Mouse (Mus musculus) kidney, postnatal 25 days (tissue): Measurements from ENCODE around the gene Hoxd1.

Experiments
- DNase-seq, 2 experiments: peaks; one replicate each; pipeline ENCODE4 v3.0.0; 2021; ENCODE audit warnings: mixed read lengths in 2 of 2

Hoxd1 gene

DNA sequence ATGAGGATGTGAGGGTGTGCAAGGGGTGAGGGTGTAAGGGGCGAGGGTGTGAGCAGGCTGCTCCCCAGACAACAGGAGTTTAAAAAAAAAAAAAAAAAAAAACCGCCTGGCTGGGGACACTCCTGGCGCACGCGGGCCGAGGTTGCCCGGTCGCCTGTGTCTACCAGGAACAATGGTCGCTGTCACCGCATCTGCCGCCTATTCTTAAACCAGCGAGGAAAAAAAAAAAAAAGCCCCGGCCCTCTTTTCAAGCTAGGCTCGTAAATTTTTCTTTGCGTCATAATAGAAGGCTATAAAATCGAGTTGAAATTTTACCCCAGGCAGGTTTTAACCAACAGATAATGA lies 29.5 kb upstream of the Hoxd1 start:
- DNase-seq: no peak

DNA sequence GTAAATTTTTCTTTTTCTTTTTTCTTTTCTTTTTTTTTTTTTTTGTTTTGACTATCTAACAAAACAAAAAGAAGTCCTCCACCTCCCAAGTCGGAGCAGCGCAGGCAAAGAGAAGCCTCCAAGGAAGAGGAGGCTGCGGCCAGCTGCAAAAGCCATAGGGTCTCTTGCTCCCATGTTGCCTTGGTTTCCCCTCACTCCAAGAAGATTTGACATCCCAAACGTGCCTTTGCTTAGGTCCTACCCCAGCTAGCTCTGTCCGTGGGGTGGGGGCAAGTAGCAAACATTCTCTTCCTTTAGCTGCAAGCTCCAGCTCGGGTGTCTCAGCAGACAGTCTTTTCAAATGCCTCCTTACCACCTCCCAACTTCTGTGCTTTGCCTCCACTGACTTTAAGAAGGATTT lies 29.0 kb upstream of the Hoxd1 start:
- no peak for DNase-seq

DNA sequence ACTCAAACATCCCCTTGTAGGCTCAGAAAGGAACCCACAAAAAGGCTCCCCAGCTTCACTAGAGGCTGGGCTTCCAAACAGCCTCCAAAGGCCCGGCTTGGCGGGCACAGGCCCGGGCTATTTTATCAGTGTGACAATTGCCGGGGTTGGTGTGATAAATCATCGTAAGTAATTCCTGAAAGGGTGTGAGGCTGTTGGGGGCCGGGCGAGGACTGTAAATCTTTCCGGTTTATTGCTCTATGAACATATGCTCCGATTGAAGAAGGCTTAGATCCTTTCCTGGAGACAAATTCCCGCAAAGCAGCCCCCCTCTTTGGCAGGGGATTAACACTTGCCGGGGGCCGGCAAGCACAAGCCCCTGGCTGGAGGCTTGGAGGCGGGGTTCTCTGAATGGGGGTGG lies 28.3 kb upstream of the Hoxd1 start:
- DNase-seq: no peak

DNA sequence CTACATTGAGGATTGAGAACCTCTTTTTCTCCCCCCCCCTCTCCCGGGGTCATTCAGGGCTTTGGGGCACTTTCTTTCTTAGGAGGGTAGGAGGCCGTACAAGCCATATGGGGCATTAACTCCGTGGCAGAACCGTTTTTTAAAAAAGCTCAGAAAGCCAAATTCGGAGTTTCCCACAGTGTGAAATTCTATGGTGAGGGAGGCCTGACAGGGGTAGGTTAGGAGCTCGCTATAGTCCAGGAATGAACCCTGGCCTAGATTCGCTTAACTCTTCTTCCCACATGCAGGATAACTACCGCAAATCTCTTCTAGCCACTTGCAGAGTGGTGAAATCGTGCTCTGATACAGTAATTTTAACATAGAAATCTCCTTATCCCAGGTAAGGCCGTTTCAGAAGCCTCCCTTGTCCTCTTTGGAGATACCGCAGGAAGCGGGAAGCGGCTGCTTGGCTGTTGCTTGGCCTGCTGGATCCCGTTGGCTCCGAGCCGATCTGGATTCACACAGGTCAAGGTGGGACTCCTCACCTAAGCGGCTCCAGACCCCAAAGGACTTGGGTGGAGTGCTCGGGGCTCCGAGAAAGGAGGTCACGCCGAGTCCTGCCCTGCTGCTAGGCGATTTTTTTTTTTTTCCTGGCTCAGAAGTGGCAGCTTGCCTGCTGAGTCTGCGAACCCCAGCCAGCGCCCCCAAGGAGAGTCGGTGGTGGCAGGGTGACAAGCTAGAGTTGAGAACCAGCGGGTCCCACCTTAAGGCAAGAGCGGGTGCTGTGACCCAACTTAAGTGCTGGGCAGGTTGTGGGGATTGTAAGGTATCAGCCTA lies 27.6 kb upstream of the Hoxd1 start:
- DNase-seq: no peak

DNA sequence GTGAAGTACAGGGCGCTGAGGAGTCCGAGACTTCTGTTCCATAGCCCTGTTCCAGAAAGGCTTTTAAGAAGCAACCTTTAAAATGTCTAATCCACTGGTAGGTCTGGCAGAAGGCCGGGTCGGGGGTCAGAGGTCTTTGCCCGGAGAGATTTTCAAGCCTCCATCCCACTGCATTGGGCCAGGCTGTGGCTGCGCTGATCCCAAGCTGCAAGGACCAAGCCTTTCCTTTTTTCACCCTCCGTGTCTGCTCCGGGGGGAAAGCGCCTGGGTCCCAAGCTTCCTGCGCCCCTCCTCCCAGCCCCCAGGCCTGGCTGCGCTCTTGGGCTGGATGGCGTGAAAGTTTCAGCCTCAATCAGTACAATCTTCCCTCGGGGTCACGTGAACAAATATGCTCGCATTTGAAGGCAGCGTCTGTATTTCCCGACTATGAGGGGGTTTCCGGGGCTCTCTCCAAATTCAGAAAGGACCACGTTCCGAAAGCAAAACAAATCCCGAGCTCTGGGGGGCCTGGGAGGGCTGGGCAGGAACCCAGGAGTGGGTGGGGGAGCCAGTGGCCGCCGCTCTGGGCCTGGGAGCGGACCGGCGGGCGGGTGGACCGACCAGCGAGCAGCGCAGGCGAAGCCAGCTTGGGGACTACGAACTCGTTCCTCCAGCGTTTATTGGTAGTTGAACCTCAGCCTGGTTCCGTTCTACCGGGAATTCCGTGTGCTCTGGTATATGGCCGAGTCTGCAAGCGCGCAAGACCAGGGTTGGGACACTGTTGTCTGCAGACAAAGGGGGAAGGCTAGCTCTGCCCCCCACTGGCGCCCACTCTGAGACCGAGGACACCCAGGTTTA lies 26.7 kb upstream of the Hoxd1 start:
- no peak for DNase-seq

DNA sequence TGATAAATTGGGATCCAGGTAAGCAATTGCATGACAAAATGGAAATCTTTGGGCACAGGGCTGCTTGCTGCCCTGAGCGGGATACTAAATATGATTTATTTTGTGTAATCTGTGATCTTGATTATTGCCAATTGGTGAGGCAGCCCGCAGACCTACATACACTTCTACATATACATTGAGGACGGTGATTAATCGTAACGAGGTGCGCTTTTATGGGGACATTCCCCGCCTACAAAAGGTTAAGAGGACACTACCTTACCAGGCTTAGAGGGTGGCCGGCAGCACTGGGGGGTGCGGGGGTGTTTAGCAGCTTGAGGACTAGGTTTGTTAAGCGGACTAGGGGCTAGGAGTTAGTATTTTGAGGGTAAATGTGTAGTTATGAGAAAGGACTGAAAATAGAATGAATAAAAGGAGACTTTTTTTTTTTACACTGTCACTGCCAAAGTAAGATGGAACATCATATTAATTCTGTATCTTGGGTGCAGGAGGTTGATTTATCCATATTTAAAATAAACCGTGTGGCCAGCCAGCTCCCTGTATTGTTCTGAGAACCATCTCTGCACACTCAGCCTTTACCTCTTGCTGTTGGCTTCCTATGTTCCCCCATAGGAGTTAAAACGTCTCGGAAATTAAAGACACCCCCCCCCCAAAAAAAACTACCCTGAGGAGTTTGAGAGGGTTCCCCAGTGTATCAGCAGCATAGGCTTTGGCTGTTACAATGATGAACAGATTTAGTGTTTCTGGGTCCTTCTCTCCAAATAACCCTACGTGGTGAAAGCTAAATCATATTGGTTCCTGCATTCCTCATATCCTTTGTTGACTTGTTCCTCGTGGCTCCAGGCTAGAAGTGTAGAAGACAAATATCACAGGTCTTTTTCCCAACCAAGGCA lies 25.8 kb upstream of the Hoxd1 start:
- DNase-seq: no peak

DNA sequence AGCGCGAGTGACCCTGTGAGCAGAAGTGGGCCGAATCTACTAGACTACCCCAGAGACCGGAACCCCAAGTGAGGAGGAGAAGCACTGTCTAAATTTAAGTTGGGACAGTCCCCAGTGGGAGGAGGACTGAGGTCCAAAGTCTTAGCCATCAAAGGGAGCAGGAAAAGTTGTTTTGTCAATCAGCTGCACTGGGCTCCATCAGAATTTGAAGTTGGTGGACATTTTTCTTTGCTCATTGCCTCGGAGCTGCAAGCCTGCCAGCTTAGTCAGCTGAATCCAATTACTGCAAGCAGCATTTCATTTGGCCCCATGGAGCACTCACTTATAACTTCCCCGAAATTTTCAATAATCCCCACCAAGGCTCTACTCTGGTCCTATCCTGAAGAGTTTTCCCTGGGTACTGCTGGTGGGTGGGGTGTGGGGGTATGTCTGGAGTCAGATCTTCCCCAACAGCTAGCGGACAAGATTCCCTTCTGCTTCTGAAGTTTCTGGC lies 25.2 kb upstream of the Hoxd1 start:
- DNase-seq: no peak

DNA sequence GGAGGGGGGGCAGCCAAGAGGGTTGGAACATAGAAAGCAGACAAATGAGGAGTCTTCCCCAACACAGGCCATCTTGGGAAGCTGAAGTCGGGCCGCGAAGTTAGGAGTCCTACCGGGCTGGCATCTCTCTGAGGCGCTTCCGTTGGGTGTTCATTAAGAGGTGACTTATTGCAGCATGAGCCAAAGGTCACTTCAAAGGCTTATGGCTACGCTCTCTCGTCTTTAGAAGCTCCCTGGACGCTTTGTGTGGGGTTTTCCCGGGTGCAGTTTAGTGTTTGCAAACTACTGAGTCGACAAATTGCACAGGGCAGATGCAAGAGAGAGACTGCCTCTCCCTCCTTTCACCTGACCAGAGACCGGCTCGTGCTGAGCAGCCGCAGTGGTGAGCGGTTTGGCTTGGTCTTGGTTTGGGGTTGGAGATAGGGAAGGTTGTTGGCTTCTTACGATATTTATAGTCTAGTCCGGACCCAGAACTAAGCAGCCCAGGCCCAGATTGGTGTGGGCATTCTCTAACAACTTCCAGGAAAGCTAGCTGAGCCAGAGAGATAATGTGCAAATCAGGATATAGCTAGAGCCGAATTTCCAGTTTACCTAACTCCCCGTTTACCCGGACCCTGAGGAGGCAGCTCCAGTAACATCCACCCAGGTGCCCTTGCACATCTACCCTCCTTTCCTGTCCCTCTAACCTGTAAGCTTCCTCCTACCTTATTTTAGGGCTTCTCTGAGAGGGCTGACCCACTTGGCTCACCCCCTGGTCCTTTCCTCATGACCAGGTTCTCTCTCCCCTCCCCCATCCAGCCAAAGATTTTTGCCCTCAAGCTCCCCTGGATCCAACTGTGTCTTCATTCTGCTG lies 23.9 kb upstream of the Hoxd1 start:
- peak in 1 of 2 experiments; percentile 50 for DNase-seq

DNA sequence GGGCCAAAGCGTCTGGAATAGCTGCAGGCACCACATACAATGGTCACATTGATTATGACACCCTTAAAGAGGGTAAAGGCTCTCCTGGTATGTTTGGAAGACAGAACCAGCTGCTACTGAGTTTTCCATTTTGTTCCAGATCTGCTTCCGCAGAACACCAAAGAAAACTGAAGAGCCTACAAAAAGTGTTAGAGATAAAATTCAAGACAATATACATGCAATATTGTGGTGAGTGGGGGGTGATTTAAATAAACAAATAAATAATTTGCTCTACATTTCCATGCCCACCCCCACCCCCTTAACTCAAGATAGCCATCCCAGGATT lies 23.3 kb upstream of the Hoxd1 start:
- no peak for DNase-seq

DNA sequence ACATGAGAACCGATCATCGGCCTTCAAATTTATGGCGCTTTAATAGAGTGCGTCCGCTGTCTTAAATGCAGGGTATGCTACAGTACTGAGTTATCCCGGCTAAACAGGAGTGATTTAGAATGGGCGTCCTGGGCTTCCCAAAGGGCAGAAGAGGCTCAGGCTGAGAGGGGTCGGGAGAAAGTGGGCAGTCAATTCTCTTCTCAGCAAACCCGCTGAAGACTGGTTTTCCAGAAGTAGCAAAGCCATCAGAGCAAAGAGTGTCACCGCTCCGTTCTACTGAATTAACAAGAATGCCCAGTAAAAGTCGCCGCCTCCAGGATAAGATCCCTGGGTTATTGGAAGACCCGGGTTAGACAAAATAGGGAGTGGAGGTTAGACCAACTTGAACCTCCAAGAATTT lies 22.9 kb upstream of the Hoxd1 start:
- DNase-seq: no peak

DNA sequence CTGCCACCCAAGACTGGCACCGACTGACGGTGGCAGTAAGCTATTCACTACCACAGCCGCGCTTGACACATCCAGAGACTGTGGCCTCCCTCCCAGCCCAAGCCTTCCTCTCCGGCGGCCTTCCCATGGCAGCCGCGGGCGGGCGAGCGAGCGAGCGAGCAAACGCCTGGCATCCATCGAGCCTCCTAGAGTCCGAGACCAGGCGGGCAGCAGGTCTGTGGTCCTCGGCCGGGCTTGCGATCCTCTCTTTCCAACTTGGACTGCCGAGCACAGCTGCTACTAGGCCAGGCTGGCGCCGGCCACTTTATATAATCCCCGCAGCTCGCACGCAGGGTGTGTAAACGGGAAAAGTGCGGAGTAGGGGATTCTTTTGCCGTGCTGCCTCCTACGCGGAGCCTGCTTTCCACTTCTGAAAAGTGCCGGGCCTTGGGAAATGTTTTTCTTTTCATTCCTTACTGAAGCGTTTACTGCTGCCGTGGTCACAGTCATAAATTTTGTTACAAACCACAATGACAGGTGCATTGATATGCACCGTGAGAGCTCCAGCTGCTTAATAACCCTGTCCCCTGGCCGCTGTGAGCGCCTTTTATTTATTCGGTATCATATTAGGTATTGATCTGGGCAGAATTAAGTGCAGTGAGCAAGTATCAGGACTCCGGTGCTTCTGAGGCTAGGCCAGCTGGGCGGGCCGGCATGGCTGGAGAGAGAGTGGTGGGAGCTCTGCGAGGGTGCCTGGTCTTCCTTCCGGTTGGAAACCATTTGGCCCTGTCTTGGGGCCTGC lies 22.3 kb upstream of the Hoxd1 start:
- DNase-seq: peak in 1 of 2 experiments; percentile 57

DNA sequence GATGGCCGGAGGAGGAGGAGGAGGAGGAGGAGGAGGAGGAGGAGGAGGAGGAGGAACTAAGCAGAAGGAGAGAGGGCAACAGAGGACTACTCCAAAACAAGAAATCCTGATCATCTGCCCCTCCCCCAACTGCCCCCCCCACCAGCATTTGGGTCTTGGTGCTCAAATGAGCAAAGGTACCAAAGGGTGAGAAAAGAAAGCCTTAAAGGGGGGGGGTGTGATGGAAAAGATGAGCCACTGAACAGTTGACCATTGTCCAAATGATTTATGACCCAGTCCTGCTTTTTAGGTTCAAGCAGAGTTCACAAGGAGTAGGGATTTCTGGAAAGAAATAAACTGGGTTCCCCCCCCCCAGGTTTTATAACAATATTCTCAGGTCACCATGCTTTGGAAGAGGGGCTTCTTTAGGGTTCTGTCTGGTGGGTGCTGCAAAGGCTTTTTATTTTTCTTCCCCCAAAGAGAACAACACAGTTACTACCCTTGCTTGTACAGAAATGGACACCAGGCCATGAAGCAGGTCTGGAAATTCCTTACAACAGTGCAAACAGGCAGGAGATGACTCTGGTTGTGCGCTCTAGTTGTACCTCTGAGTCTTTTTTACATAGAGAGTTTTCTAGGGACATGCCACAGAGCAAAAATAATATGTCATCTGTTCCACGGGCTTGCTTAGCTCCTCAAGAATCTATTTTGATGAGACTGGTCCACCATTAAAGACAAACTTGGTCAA lies 21.4 kb upstream of the Hoxd1 start:
- no peak for DNase-seq

DNA sequence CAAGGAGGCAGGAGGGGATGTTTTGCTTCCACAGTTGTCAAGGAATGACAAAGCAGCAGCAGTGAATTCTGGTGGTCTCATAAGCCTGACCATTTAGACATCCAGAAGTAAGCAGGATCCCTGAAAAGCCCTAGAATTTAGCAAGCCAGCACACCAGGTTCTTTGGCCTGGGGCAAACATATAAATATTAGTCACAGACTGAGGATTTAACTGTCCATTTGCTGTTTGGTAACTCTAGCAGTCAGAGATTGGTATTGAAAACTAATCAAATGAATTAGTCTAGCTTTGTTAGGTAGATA lies 20.9 kb upstream of the Hoxd1 start:
- no peak for DNase-seq

DNA sequence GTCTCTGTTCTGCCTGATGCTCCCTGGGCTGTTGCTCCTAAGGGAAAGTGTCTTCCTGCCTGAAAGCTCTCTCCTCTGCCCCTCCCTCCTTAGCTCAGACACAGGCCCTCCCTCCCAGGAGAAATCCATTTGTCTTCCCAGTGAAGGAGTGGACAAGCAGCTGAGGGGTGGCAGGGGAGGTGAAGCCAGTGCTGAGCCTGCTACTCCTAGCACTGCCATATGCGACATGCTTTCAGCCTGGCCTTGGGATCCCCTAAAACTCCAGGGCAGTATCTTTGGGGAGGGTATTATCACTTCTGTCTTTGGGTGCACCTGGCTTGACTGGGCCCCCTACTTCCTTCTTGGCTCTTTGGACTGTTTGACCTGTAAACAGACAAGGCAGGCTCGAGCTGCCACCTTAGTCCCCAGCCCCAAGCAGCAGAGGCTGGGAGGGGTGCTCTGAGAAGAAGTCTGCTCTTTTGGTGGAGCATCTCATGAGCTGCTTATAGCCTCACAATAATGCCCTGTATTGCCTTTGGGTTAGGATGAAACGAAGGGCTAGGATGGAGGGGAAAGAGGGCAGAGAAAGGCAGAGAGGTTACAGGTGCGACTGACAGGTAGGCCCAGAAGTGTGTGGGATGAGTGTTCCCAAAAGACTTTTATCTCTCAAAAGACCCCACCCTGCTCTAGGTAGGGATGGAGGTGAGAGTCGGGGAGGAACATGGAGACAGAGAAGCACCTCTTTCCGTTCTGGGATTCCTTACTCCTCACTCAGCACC lies 17.1 kb upstream of the Hoxd1 start:
- no peak for DNase-seq

DNA sequence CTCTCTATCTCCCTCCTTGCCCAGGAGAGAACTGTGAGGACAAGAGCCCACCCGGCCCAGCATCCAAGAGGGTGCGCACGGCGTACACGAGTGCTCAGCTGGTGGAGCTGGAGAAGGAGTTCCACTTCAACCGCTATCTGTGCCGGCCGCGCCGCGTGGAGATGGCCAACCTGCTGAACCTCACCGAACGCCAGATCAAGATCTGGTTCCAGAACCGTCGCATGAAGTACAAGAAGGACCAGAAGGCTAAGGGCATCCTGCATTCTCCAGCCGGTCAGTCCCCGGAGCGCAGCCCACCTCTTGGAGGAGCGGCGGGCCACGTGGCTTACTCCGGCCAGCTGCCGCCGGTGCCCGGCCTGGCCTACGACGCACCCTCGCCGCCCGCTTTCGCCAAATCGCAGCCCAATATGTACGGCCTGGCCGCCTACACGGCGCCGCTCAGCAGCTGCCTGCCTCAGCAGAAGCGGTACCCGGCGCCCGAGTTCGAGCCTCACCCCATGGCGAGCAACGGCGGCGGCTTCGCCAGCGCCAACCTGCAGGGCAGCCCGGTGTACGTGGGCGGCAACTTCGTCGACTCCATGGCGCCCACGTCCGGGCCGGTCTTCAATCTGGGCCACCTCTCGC lies 16.4 kb upstream of the Hoxd1 start:
- DNase-seq: no peak

DNA sequence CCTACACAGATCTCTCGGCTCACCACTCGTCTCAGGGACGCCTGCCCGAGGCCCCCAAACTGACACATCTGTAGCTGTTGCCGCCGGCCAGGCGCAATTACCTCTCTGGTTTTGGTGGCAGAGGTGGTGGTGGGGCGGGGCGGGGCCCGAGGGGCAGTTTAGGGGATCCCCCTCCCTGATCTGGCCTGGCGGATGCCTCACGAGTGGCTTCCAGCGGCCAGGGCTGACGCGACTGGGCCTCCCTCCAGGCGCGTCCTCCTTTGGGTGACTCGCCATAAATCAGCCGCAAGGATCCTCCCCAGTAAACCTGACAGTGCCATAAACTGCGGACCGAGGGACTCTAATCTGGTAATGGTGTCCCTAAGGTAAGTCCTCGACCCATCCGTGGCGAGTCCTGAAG lies 15.8 kb upstream of the Hoxd1 start:
- no peak for DNase-seq

DNA sequence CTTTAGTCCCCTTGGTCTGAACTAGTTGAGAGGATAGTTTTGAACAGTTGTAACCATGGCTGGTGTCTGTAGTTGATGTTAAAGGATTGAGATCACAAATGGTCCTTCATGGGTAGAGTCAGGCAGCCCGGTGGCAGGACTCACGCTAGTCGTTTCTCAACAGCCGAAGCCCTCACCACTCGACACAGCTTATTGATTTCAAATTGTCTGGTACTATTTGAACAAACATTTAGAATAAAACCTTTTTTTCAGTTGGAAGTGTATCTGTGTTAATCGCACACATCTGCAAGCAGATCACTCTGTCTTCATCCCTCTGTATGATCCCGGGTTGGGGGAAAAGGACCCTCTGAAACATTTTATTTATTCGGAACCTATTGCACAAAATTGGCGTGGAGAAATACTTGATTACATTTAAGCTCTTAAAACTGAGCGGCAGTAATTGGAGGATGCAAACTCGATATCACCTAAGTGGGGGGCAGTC lies 15.1 kb upstream of the Hoxd1 start:
- DNase-seq: no peak

DNA sequence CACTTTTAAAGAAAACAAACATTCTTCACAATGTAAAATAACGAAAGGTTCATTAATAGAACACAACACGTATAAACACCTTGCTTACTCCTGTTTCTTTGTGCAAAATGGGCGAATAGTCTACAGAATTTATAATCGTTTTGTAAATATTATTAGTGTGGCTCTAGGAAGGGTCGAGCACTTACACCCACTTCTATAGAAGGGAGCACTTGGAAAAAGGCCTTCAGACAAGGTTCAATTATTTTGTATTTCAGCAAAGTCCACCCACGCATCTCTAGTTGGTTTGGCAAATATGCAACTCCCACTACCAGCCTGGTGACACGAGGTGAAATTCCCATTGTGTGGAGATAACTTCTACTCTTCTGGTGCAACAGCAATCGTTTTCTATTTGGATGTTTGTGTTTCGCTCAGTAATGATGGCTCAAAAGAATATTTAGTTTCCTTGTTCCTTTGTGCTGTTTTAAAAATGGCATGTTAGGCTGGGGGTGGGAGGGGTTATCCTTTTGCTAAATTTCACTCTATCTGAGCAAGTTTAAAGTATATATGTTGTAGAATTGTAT lies 14.3 kb upstream of the Hoxd1 start:
- no peak for DNase-seq
